Mouse (Mus musculus): Measurements from ENCODE around the gene Slc16a2.

Gene Slc16a2

DNA sequence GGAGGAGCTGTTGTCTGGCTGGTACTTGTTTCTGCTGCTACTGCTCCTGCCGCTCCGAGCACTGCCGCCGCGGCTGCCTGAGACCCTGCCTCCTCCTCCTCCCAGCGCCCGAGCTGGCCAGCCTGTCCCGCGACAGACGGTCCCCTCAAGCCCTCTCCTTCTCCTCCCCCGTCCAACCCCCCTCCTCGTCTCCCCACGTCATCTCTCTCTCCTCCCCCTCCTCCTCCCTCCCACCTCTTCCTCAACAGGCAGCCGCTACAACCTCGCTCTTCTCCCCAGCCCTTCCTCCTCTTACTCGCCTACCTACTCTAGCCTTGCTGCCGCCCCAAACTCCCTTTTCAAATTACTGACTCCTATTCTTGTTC is at the start of gene Slc16a2:
Slc16a2 (minus strand) TSS at position 152 of the 365 bp plus-strand sequence.
- peak; percentile 64 for DNase-seq (ENCODE audit: low read depth)

DNA sequence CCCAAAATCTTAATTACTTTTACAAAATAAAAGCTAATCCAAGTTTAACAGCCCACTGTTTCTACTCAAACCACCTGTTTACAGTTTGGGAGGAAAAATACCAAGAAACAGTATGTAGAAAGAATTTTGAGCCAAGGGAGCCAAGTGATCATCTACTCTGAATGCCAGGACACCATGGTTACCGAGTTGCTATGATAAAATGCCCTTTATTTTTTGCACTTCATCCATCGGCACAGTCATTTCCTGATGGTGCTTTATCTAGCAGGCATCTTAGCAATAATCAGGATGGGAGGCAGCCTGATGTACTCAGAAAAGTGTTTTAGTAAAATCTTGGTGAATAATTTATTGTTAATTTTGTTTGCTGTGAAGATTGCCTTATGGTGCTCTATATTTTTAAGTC is 41.7 kb upstream of the Slc16a2 start:
- DNase-seq (ENCODE audit: low read depth): no peak

DNA sequence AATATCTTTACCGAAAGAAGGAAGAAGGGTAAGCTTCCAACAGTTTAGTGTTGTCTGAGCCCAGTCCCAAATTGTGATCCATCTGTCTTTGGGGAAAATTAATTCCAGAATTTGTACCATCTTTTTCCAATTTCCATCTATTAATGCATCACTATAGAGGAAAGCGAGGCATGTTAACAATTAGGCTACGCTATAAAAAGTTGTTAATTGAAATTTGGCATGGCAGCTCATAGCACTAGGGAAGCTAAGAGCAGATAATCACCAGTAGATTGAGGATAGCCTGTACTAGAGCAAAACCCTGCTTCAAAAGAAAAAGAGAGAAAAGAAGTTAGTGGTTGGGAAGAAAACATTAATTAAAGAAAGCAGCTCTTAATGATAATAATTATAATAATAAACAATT is 41.1 kb upstream of the Slc16a2 start:
- DNase-seq (ENCODE audit: low read depth): no peak

DNA sequence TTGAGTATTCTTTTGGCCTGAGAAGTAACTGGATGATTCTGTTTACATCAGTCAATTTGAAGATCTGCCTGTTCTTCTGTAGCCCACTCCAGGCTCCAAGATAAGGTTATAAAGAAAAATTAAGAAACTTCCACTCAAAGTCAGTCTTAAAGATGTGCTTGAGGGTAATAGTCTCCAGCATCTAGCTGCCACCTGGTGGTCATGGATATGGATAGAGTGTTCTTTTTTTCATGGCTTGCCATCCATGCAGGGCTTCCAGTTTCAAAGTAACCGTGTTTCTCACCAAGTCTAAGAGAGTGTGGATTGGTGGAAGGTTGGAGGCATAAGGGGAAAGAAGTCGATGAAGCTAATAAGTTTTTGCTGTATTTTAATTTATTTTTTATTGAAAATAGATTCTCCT is 23.5 kb upstream of the Slc16a2 start:
- peak; percentile 35 for DNase-seq (ENCODE audit: low read depth)

DNA sequence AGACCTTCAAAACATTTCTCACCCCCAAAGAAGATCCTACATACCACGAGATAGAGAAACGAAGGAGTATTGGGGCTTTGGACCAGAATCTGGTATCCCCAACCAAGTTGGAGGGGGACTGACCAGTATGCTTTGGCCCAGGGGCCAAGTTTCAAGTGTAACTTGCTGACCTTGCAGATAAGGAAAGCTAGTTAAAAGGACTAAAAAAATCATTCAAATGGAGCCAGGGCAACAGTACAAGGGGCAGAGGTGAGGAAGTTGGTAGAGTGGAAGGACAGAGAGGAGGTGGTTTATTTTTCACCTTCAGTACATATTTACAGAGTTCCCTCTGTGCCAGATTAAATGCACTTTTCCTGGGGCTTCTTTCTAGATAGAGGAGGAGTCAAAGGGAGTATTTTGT is 7.1 kb upstream of the Slc16a2 start:
- no peak for DNase-seq (ENCODE audit: low read depth)

DNA sequence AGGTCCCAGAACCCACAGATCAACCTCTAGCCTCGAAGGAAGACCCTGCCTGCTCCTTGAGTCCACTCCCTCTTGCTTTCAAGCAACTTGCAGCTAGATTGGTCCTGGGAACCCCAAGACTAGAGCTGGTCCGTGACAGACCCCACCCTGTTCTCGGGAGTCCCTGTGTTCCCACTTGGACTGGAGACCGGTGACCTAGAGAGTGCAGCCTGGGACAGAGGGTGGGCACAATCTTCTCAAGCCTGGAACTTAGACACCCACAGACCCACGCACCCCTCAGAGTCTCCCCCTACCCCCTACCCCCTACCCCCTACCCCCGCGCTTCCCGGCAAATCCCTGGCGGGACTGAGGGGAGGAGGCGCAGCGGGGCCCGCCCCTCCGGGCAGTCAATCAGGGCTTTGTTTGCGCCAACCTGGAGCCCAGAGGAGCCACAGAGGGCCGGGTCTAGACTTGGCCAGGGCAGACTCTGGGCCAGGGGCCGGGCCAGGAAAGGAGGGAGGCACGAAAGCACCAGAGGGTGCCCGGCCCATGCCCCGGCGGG is 558 bp upstream of the Slc16a2 start:
- DNase-seq (ENCODE audit: low read depth): peak; percentile 1

DNA sequence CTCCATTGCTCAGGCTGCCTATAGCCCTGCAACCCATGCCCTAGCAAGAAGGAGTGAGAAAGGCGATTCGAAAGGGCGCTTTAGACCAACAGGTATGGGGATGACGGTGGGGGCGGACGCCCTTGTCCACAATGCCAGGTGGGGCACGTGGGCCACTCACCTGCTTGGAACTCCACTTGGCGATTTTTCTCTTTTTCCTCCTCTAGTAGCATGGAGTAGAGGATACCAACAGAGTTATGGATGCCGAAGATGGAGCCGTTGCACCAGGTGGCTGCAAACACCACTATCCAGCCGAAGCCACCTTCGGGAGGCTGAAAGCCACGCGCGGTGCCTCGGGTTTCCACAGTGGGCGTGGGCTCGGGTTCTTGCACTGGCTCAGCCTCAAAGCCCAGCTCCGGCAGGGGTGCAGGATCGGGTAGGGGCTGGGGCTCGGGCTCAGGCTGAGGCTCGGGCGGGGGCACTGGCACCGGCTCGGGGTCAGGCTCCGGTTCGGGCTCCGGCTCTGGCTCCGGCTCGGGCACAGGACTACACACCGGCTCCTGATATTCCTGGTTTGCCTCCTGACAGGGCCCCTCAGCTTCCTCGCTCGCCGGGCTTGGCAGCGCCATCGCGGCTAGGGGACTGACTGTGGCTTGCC is 470 bp downstream of the Slc16a2 start:
- DNase-seq (ENCODE audit: low read depth): peak; percentile 20

DNA sequence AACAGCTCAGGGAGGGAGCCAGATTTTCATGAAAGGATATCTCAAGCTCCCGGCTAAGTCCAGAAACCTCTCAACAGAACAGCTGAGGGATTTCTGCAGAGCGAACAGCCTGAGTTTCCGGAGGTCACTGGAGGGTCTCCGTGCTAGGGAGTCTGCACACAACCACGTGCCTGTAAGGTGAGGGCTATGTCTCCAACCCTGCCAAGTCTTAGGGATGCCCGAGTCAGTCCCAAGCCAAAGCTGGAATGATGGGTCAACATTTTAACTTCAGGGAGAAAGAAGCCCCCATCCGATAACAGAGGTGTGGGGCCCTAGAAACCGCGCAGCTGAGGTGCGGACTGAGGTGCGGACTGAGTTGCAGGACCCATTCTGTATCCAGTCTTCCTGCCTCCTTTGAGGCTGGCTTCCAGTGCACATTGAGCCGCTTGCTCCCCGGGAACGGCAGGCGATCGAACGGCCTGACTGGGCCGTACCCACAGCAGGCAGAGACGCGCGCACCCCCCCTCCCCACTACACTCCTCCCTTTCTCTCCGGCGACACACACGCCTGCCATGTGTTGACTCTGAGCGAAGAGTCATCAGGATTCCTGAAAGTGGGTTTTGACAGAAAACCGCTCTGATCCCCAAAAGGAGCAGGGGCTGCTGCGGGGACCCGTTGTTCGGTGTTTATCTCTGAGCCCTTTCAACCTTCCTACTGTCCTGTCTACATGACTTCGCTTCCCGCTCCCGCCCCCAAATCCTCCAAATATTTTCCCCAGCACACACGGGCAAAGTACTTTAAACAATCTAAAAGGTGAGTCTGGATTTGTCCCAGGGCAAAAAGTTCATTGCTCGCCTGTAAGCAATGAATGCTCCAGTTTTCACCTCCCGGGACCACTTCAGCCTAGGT is 1.2 kb downstream of the Slc16a2 start:
- peak; percentile 9 for DNase-seq (ENCODE audit: low read depth)

DNA sequence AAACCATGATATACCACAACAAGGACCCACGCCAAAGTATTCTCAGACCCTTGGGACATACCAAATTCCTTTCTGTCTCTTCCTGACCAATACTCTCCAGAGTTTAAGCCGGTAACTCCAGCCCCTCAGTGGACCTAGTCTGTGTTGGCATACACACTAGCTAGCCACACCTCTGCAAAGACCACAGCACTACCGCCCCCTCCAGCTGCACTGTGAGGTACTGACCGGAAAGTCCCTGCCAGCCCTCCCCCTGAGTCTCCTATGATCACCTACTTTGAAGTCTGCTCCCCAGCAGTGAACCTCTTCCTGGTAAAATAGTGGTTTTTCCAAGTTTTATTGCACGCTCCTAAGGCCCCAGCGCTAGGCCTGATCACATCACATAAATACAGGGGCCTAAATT is 2.5 kb downstream of the Slc16a2 start:
- DNase-seq (ENCODE audit: low read depth): no peak

DNA sequence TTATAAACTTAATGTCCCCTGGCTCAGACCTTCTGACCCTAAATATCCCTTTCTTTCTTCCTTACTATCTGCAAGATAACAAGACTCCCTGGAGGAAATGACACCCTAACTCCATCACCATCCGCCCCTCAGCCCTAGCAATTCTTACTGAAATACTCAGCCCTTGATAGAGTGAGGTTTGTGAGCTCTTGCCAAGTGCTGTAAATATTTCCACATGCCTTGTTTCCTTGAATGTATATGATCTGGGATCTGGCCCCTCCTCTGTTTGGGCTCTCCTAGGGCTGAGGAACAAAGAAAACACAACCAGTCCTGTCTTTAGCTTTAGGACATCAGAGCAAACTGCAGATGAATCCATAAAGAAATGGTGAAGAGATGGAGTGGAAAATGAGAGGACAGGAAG is 9.1 kb downstream of the Slc16a2 start:
- DNase-seq (ENCODE audit: low read depth): no peak

DNA sequence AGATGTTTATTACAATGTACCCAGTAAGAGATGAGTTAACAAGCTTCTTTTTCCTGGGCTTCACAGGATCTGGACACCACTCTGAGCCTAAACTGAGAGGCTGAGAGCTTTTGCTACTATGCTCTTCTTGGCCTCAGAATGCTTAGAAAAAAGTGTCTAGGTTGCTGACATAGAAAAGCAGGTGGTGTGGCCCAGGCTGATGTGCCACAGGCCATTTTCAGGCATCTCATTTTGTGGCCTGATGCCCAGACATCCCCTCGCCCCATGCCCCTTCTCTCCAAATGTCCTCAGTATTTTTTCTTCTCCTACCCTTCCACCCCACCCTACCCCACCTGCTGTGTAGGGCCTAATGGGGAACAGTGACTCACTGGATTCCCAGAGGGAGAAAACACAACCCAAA is 11.3 kb downstream of the Slc16a2 start:
- no peak for DNase-seq (ENCODE audit: low read depth)

DNA sequence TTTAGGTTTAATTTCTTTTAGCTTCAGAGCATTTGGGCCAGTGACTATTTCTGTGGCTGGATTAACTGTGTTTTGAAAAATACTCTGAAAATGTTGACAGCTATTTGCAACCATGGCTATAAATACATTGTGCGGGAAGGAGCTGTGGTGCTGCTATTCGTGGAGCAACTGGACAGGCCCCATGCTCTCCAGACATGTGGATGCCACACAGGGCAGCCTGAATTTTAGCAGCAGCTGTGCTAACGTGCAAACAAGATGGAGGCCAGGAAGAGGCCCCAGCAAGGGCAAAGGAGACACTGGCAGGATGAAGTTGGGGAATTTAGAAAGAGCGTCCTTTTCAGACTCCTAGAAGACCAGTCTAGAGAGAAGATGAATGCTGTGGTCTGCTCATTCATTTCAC is 15.4 kb downstream of the Slc16a2 start:
- no peak for DNase-seq (ENCODE audit: low read depth)

DNA sequence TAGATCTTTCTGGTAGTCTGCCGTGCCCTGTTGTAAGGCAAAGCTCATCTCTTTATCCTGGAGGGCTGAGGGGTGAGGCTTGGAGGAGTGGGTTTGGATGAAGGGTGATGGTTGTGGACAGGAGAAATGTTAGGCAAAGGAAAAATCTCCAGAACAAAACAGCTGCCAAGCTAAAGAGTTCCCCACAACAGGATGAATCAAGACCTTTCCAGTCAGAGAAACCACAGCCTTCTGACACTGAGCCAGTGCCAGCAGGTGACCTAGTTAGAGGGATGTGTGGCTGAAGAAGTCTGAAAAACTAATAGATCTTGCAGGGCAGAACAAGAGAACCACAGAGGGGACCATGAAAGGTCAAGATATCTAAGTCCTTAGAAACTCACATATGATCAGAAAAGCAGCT is 24.8 kb downstream of the Slc16a2 start:
- DNase-seq (ENCODE audit: low read depth): no peak

DNA sequence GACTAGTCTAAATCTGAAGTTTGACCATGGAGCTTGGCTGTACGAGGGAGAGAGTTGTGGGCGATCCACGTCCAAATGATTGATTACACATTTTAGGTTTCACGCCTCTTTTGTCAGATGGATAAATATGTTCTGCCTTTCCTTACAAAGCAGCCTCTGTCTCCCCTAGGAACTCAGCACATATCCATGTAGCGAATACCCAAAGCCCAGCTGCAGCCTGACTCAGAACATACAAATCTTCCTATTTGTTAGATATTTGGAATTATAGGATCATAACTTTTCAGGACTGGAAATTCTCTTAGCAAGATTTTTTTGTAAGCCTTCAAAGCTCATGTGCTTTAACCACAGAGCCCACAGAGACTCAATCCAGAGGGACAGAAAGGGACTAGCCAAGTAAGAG is 26.3 kb downstream of the Slc16a2 start:
- no peak for DNase-seq (ENCODE audit: low read depth)

DNA sequence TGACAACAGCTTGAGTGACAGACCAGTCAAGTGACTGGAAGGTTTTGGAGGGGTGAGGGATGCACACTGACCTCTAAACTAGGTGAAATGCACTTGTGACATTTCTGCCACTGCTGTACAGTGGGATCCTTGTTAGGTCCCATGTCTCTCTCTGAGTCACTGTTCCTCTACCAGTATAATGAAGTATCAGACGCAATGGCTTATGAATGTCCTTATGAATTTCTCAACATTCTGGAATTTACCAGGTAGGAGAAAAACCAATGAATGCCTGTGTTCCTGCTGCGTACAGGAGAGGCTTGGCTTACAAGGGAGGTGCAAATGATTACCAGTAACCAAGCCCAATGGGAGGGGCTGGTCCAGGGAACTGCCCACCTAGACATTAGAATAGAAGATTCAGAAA is 30.5 kb downstream of the Slc16a2 start:
- no peak for DNase-seq (ENCODE audit: low read depth)

DNA sequence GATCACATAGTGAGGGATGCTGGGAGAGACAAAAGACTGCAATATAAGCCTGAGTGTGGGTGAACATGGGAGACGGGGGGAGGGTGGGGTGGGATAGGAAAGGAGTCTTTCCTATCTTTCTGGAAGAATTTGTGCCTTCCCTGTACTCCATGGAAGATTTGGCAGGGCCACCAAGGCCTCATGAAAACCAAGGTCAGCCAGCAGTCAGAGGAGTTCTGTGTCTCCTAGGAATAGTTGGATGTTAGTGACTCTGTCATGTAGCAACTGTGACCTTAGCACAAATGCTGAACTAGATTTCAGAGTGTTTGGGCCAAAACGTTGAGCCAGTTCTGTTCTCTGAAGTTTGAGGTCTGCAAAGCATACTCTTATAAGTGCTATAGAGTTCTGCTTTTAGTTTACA is 36.1 kb downstream of the Slc16a2 start:
- DNase-seq (ENCODE audit: low read depth): no peak

DNA sequence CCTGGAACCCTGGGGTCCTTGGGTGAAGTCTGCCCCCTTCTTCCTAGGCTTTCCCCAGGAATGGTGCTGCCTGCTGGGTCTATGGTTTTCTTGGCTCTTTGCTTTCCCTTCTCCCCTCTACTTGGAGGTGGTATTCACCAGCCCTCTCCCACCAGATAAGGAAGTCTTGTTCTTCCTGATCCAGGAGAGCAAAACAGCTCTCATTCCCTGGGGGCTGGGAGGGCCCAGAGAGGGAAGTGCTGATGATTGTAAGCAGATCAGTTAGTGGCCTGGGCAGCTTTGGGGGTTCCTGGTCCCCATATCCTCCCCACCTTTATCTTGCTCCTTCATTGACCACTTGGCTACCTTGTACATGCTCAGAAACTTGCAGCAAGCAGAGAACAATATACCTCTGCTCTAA is 45.4 kb downstream of the Slc16a2 start:
- DNase-seq (ENCODE audit: low read depth): no peak

DNA sequence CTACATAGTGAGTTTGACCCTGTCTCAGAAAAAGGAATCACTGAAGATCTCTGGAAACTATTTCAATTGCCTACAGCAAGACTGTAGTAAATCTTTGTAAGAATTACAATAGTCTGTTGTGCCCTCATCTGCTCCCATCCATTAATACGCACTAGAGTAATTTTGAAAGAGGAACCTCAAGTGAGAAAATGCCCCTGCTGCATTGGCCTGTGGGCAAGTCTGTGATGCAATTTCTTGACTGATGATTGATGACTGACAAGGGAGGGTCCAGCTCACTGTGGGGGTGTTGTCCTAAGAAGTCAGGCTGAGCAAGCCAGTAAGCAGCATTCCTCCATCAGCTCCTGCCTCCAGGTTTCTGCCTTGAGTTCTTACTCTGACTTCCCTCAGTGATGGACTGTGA is 75.6 kb downstream of the Slc16a2 start:
- no peak for DNase-seq (ENCODE audit: low read depth)

DNA sequence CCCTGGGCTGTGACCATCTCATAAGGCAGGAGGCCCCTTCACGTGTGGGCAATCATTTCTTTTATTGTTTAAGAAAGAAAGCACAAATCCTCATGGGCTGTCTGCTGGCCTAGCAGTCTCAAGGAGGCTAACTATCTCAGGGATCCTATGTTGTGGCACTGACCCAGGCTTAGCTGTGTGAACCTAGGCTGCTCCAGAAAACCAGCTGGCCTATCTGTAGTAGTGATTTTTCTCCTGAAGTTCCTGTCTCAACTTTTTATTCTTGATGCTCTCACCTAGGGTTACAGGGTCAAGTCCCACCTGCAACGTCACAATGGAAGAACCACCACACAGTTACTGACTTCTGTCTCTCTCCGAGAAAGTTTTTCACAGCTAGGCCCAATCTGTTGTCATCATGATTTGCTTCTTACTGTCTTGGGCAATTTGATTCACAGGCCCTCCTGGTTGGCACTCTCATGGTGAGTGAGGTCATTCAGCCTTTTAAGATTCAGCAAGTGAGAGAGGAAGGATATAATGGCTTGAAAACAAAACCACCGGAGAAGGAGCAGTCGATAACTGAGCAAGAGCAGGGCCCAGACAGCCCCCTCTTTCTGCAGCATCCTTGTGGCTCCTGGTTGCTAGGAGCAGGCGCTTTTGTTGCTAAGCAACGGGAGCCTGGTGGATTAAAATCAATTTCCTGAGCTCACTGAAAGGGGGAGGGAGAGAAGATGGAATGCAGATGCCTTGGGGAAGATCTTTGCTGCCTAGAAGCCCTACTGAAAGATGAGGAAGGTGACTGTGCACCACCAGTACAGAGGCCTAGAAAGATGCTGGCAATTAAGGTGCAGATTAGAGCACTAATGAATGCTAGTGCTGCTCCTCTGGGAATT is 77.4 kb downstream of the Slc16a2 start:
- no peak for DNase-seq (ENCODE audit: low read depth)

DNA sequence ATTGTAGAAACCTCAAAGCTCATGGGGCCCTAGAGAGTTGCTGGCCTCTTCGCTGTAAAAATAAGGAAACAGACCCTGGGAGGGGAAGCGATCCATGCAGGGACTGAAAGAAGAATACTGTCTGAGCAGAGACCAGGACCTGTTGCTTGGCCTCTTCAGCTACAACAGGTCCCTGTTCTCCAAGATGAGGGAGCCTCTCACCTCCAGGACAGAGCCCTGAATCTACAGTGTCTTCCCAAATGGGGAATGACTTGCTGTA is 79.8 kb downstream of the Slc16a2 start:
- DNase-seq (ENCODE audit: low read depth): no peak

DNA sequence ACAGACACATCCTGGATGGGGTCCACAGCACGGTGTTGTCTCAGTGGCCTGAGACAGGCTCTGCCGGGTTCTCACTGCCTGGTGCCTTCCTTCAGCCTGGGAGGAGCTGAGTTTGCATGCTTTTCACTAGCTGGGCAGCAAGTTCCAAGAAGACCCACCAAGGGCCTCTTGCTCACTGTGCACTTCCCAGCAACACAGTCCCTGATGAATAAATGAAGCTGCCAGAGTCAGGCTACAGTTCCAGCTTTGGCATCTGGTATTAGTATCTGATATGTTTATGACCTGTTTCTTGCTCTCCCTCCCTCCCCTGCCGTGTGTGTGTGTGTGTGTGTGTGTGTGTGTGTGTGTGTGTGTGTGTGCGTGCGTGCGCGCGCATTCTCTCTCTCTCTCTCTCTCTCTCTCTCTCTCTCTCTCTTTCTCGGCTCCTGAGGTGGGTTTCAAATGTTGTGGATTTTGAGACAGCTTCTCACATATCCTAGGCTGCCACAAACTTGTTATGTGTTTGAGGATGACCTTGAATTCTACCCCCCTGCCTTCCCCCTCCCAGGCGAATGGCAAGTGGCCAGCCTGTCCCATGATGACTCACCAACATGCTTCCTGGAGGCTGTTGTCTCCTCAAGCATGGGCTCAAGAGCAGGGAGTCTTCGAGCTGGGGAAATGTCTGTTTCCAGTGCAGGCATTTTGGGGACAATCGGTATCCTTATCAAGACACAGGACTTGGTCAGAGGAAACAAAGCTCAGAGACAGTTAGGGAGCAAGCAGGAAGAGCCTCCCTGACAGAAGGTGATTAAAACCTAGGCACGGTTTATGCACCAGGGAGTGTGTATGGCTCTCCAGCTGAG is 80.3 kb downstream of the Slc16a2 start:
- no peak for DNase-seq (ENCODE audit: low read depth)

Data from naive thymus-derived CD4-positive, alpha-beta T cell, adult 2 months (primary cell).